Mouse (Mus musculus) spleen, embryonic (tissue): ENCODE results near the gene Klk1b27.
"Not testable (repeated sequence)": the region's sequence is repeated elsewhere in the genome, so short reads cannot be mapped to it uniquely, and the experiment has no call there.

ENCODE experiments used
- CTCF ChIA-PET: fragments of 350-600 bp; sonication (Branson Sonifier 250); formaldehyde crosslinking; loops from one replicate; lab custom pipeline; 2022; lab: Charles Lee

The Klk1b27 gene

DNA sequence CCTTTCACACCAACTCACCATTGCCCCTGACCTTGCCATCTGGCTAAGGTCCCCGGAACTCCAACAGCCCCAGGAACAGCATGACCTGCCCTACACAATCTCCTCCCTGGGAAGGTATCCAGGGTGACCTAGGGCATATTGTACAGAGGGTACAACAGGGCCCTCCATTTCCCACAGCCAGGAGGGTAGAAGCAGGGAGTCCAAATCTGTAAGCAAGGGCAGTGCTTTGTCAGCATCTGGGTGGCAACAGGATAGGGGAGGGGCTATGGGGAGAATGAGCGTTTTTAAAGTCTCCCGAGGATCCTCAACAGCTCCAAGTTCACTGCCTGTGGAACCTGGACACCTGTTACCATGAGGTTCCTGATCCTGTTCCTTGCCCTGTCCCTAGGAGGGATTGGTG lies at the start of gene Klk1b27:
TSS of gene Klk1b27 (plus strand) at position 301 of the 400 bp plus-strand sequence.
- CTCF ChIA-PET = not testable (repeated sequence)

DNA sequence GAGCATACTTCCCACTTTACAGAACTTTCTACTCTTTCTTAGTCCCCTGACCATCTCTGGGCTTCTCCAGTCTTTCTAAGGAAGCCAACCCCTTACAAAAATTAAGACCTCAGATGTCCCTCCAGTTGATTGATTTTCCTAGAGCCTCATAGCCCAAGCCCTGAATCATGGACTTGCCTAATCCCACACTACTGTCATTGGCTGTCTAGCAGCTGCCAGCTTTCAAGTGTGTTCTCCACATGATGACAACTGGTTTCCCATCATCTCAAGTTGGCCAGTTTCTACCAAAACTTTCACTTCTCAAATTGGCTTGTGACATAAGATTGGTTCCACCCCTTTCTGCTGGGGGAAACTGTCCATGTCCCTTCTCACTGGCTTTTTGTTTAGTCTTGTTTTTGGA lies 47.2 kb upstream of the Klk1b27 start:
- CTCF ChIA-PET = no interaction called here

DNA sequence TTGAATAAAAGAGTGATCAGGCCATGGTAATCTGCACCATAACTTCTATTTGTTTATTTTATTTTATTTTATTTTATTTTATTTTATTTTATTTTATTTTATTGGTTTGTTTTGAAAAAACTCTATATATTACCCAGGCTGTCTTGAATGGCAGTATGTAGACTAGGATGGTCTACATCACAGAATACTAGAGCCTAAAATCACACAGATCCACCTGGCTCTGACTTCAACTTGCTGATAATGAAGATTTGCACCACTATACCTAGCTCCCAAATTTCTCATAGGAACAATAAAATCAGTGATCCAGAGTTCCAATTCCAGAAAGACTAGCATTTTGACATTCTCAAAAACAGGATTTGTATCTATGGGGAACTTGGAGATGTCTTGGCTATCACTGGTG lies 40.2 kb upstream of the Klk1b27 start, which contains the start of gene Klk1b26:
TSS of gene Klk1b26 (plus strand) at position 301 of the 400 bp plus-strand sequence.
- CTCF ChIA-PET = not testable (repeated sequence)

DNA sequence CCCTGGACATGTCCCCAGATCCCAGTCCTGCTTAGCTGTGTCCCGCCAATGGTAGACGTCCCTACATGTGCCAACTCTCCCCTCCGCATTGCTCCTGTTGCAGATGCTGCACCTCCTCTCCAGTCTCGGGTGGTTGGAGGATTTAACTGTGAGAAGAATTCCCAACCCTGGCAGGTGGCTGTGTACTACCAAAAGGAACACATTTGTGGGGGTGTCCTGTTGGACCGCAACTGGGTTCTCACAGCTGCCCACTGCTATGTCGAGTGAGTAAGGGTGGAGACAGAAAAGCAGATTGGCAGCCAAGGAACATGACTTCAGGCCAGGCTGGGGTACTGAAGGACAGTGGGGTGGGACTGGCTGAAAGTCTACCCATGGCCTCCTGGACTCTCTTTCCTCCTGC lies 37.4 kb upstream of the Klk1b27 start:
- CTCF ChIA-PET = not testable (repeated sequence)

DNA sequence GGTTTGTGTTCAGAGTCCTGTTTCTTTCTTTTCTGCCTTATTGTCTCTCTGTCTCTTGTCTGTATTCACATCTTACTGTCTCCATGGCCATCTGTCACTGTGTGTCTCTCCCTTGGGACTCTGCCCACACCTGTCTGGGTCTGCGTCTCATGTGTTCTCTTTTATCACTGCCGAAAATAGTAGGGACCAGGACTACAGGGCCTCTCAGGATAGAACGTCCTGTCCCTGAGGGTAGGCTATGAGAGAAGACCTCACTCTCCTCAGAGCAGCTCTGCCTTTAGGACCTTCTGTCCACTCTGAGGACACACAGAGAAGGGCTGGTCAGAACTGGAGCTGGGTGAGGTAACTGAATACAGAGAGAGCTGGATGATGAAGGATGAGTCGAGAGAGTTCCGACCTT lies 37.0 kb upstream of the Klk1b27 start:
- CTCF ChIA-PET = no interaction called here

DNA sequence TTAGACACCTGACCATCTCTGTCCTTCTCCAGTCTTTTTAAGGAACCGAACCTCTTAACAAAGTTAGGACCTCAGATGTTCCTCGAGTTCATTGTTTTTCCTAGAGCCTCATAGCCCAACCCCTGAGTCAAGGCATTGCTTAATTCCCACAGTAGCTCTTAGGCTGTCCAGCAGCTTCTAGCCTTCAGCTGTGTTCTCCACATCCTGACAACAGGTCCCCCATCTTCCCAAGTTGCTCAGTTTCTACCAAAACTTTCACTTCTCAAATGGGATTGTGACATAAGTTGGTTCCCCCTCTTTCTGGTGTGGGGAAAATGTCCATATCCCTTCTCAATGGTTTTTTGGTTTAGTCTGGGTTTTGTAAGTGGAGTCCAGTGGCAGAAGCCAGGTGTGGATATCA lies 20.0 kb downstream of the Klk1b27 start:
- CTCF ChIA-PET = no interaction called here

DNA sequence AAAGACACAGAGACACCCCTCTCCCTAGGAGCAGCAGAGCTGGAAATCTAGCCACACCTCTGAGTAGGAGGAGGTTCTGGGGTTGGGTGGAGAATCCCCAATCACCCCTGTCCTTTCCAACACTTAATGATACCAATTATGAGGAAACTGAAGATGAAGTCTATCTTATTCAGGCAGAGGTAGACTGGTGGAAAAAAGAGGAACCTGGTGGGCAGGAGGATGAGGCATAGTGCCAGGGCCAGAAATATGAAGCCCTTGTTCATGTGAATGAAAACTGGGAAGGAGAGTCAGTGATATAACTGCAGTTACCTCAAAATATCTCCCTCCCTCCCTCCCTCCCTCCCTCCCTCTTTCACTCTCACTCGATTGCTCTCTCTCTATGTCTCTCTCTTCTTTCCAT lies 25.6 kb downstream of the Klk1b27 start:
- CTCF ChIA-PET = no interaction called here

DNA sequence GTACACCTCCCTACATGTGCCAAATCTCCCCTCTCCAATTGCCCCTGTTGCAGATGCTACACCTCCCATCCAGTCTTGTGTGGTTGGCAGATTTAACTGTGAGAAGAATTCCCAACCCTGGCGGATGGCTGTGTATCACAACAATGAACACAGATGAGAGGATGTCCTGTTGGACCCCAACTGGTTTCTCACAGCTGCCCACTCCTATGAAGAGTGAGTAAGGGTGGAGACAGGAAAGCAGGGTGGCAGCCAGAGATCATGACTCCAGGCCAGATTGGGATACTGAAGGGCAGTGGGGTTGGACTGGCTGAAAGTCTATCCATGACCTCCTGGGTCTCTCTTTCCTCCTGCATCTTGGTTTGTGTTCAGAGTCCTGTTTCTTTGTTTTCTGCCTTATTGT lies 44.0 kb downstream of the Klk1b27 start:
- CTCF ChIA-PET = no interaction called here

DNA sequence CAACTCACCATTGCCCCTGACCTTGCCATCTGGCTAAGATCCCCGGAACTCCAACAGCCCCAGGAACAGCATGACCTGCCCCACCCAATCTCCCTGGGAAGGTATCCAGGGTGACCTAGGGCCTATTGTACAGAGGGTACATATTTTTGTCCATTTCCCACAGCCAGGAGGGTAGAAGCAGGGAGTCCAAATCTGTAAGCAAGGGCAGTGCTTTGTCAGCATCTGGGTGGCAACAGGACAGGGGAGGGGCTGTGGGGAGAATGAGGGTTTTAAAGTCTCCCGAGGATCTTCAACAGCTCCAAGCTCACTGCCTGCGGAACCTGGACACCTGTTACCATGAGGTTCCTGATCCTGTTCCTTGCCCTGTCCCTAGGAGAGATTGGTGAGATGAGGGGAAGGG lies 49.9 kb downstream of the Klk1b27 start, which contains the start of gene Klk1b21:
TSS of gene Klk1b21 (plus strand) at position 301 of the 400 bp plus-strand sequence.
- CTCF ChIA-PET = not testable (repeated sequence)
